Mouse (Mus musculus) testis, adult 2 months (tissue): Measurements from ENCODE around the gene Ncan. TPM values are rescaled to one million over a fixed set of nuclear protein-coding genes. Genes with fewer than 3 reads are reported as not detected.

Experiments
- H3K27ac ChIP-seq: fragments of 200-500 bp; 2 replicates; pipeline ENCODE4 v1.5.1; 2012; ENCODE audit warnings: low read depth, low read length; ENCODE audit not compliant: control insufficient read depth, insufficient read depth
- H3K27me3 ChIP-seq: fragments of 200-500 bp; 2 replicates; pipeline ENCODE4 v1.6.1; 2012; ENCODE audit warnings: mild to moderate bottlenecking, low read length, moderate library complexity; ENCODE audit not compliant: control insufficient read depth, insufficient read depth
- H3K36me3 ChIP-seq: fragments of 200-500 bp; 2 replicates; pipeline ENCODE4 v1.6.1; 2012; ENCODE audit warnings: mild to moderate bottlenecking, low read length; ENCODE audit not compliant: control insufficient read depth, insufficient read depth
- H3K4me1 ChIP-seq: fragments of 200-500 bp; 2 replicates; pipeline ENCODE4 v1.6.1; 2012; ENCODE audit warnings: low read length; ENCODE audit not compliant: control insufficient read depth, insufficient read depth
- H3K4me3 ChIP-seq: fragments of 200-500 bp; 2 replicates; pipeline ENCODE4 v1.5.1; 2012; ENCODE audit warnings: low read depth, mild to moderate bottlenecking, low read length, moderate library complexity, mixed read lengths; ENCODE audit not compliant: control insufficient read depth
- CTCF ChIP-seq: fragments of 200-500 bp; IDR thresholded peaks from 2 replicates; pipeline ENCODE4 v1.5.1; 2012; ENCODE audit warnings: low read depth, mild to moderate bottlenecking, inconsistent platforms, low read length, moderate library complexity; ENCODE audit not compliant: control insufficient read depth, insufficient read depth, insufficient replicate concordance
- POLR2A ChIP-seq: fragments of 200-500 bp; IDR thresholded peaks from 2 replicates; pipeline ENCODE4 v1.6.1; 2012; ENCODE audit warnings: low read depth, mild to moderate bottlenecking, inconsistent platforms, low read length, moderate library complexity; ENCODE audit not compliant: control insufficient read depth
- polyA plus RNA-seq: library from polyadenylated mRNA; depleted of rRNA; stranded (reverse); fragments of >200 nt; gene quantifications from 2 replicates; pipeline ENCODE4 v1.2.3, GENCODE M21; 2012

Gene Ncan
- polyA plus RNA-seq, 1 experiment, result 7.3 TPM

- peaks cover 4% of the 10 kb centered on the region for H3K4me1 ChIP-seq
- no peak overlapping the region for H3K4me3 ChIP-seq
- no peaks in the 10 kb centered on the region for H3K27me3 ChIP-seq
- H3K36me3 ChIP-seq, result no peaks in the 10 kb centered on the region; the same call in 1 of the 2 replicates
- no peak for TF ChIP-seq CTCF
- no peak for TF ChIP-seq POLR2A
- H3K27ac ChIP-seq, result no peak overlapping the region
Observed at GRCm38 (mm10) chr8:70137890-70138289, 17.2 kb upstream of the Ncan start.

DNA sequence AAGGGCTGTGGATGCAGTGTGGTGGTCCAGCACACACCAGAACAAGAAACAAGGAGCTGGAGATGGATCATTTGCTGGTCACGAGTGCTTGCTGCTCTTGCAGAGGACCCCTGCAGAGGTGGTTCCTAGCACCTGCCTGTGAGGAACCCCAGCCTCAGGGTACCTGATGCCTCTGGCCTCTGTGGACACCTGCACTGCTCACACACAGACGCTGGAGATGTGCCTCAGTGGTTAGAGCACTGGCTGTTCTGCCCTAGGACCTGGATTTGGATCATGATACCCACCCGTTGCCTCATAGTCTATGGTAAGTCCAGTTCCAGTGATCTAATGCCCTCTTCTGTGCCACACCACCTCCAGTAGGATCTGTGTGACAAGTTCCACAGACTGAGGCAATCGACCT, 15.9 kb upstream of the Ncan start:
- Histone ChIP-seq H3K27ac (no peak overlapping the region), H3K4me1 (peaks cover 7% of the 10 kb centered on the region), H3K4me3 (no peak overlapping the region), H3K36me3 (no peaks in the 10 kb centered on the region; the same call in none of the 2 replicates), H3K27me3 (no peaks in the 10 kb centered on the region)
- TF ChIP-seq CTCF, result no peak
- no peak for TF ChIP-seq POLR2A

DNA sequence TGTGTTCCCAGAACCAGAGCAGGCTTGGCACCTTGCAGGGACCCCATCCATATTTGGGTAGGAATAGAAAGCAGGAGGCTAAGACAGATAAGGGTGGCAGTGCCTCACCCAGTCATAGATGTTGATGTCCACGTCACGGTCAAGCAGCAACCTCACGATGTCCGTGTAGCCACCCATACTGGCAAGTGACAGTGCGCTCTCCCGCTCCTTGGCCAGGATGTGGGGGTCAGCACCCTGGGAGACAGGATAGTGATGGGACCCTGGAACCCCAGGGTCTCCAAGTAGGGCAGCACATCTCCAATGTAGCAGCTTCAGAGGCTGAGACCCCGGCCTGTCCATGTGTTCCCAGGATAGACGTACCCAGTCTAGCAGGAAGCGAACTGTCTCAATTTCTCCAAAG, 14.3 kb upstream of the Ncan start:
- H3K36me3 ChIP-seq, result no peaks in the 10 kb centered on the region; the same call in none of the 2 replicates
- no peak for TF ChIP-seq POLR2A
- no peak for TF ChIP-seq CTCF
- no peak overlapping the region for H3K4me3 ChIP-seq
- H3K4me1 ChIP-seq, result peaks cover 15% of the 10 kb centered on the region
- H3K27me3 ChIP-seq, result no peaks in the 10 kb centered on the region
- H3K27ac ChIP-seq, result no peak overlapping the region

GRCm38 (mm10) chr8:70134086-70134485, 13.4 kb upstream of the Ncan start:
- no peaks in the 10 kb centered on the region; the same call in none of the 2 replicates for H3K36me3 ChIP-seq

DNA sequence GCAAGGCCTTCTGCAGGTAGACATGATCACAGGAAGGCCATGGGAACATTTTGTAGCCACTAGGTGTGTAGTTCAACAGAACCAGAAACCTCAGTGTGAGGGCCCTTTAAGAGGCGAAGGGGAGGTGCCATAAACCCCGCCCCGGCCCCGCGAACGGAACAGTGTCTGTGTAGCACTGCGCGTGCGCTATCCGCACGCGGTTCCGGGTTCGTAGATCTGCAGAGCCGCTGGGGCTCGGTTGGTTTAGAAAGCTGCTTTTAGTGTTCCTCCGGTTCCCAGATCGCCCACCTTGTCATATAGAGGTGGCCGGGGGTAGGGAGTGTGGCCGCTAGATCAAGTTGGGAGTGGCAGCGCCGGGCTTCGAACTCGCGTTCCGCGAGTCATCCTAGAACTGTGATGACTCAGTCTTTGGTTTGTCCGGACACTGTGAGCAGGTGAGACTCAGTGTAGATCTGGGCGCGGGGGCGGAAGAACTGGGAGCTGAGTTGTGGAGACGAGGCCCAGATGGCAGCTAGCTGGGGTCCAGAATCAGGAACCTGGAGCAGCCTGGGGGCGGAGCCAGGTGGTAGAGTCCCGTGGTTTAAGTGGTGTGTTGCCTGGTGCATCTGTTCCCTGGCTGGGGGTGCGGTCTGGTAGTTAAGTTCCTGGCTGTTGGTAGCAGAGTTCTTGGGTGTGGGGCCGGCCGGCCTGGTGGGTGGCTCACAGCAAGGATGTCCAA, 10.7 kb upstream of the Ncan start, which contains the start of gene Nr2c2ap:
Nr2c2ap (plus strand) TSS at position 168 of the 718 bp plus-strand sequence.
- Histone ChIP-seq H3K27me3 (no peaks in the 10 kb centered on the region), H3K4me3 (peak within 1 kb of the TSS; percentile 90), H3K27ac (peak within 1 kb of the TSS; percentile 63), H3K4me1 (peaks cover 11% of the 10 kb centered on the region), H3K36me3 (no peaks in the 10 kb centered on the region; the same call in none of the 2 replicates)
- TF ChIP-seq CTCF, result no peak
- TF ChIP-seq POLR2A, result peak; percentile 40; the same call in 1 of the 2 replicates

More at GRCm38 (mm10) chr8:70134086-70134485, 13.4 kb upstream of the Ncan start:
- TF ChIP-seq POLR2A, result no peak
- TF ChIP-seq CTCF, result no peak
- H3K4me3 ChIP-seq, result no peak overlapping the region
- peaks cover 15% of the 10 kb centered on the region for H3K4me1 ChIP-seq
- H3K27ac ChIP-seq, result no peak overlapping the region
- no peaks in the 10 kb centered on the region for H3K27me3 ChIP-seq

GRCm38 (mm10) chr8:70130066-70130465, 9.4 kb upstream of the Ncan start:
- Histone ChIP-seq H3K4me3 (no peak overlapping the region), H3K36me3 (no peaks in the 10 kb centered on the region; the same call in none of the 2 replicates), H3K4me1 (peaks cover 11% of the 10 kb centered on the region), H3K27me3 (no peaks in the 10 kb centered on the region), H3K27ac (no peak overlapping the region)
- TF ChIP-seq CTCF, result no peak

GRCm38 (mm10) chr8:70129309-70129952, 8.8 kb upstream of the Ncan start:
- Histone ChIP-seq H3K27me3 (no peaks in the 10 kb centered on the region), H3K36me3 (no peaks in the 10 kb centered on the region; the same call in none of the 2 replicates), H3K4me3 (no peak overlapping the region), H3K27ac (no peak overlapping the region), H3K4me1 (peaks cover 11% of the 10 kb centered on the region)
- TF ChIP-seq CTCF (no peak), POLR2A (no peak)
